21 mouse cellular contexts compared by ENCODE assay signal in genomic region chr17:61248411-61248810, GRCm38 (mm10).
"Had no signal": no experiment of that assay in that cellular context is flagged by ENCODE, and none has a peak within 500 bp of the region (broad histone marks: within the 10 kb centered on the region; RNA-seq: fewer than 3 reads in every experiment).

No protein-coding gene starts in this region.

- H3K27ac ChIP-seq: liver, embryonic 15.5 days; lung, embryonic 15.5 days; macrophage; midbrain, embryonic 12.5 days; midbrain, embryonic 15.5 days; neural tube, embryonic 12.5 days; stomach, embryonic 15.5 days; stomach, postnatal 0 days had no signal

- H3K9ac ChIP-seq: liver, embryonic 15.5 days; liver, postnatal 0 days; lung, embryonic 15.5 days; midbrain, embryonic 12.5 days; midbrain, embryonic 15.5 days; neural tube, embryonic 12.5 days; stomach, embryonic 15.5 days had no signal

- H3K9me3 ChIP-seq: liver, embryonic 15.5 days; lung, embryonic 15.5 days; midbrain, embryonic 12.5 days; midbrain, embryonic 15.5 days; neural tube, embryonic 12.5 days; stomach, embryonic 15.5 days had no signal

- H3K36me3 ChIP-seq: liver, embryonic 15.5 days; lung, embryonic 15.5 days; midbrain, embryonic 12.5 days; midbrain, embryonic 15.5 days; neural tube, embryonic 12.5 days; stomach, embryonic 15.5 days had no signal

- ATAC-seq: liver, postnatal 0 days; lung, postnatal 0 days; midbrain, embryonic 15.5 days had no signal

- H3K4me3 ChIP-seq: liver, embryonic 15.5 days; lung, embryonic 15.5 days; megakaryocyte, embryonic 14.5 days; midbrain, embryonic 12.5 days; midbrain, embryonic 15.5 days; neural tube, embryonic 12.5 days; stomach, embryonic 15.5 days had no signal

- DNase-seq: liver, postnatal 0 days; lung, adult 2 months; lung, postnatal 14 days; lung, postnatal 36 days; right cerebral cortex, adult 18-20 months; right cerebral cortex, postnatal 25 days; right cerebral cortex, postnatal 4 days; spleen, adult 18-20 months; thymus, adult 2 months; thymus, postnatal 25 days; thymus, postnatal 4 days had no signal

- H3K4me2 ChIP-seq: liver, embryonic 15.5 days; lung, embryonic 15.5 days; midbrain, embryonic 12.5 days; midbrain, embryonic 15.5 days; neural tube, embryonic 12.5 days; stomach, embryonic 15.5 days had no signal

- H3K4me1 ChIP-seq: liver, embryonic 15.5 days; lung, embryonic 15.5 days; megakaryocyte, embryonic 14.5 days; midbrain, embryonic 12.5 days; midbrain, embryonic 15.5 days; neural tube, embryonic 12.5 days; stomach, embryonic 15.5 days had no signal

- H3K27me3 ChIP-seq: liver, embryonic 15.5 days; lung, embryonic 15.5 days; megakaryocyte, embryonic 14.5 days; midbrain, embryonic 12.5 days; midbrain, embryonic 15.5 days; neural tube, embryonic 12.5 days; stomach, embryonic 15.5 days had no signal
